Mouse (Mus musculus) thymus, adult 2 months (tissue): ENCODE measurements around the gene Chmp6.

Experiments used
- CTCF ChIP-seq: fragments of 200-500 bp; IDR thresholded peaks from 2 replicates; pipeline ENCODE4 v1.5.1; 2012; ENCODE audit warnings: mild to moderate bottlenecking, control low read depth, low read length, moderate library complexity, borderline replicate concordance; ENCODE audit not compliant: control insufficient read depth, poor library complexity, insufficient read depth; ENCODE audit errors: extremely low read depth
- POLR2A ChIP-seq: fragments of 200-500 bp; IDR thresholded peaks from 2 replicates; pipeline ENCODE4 v1.6.1; 2012; ENCODE audit warnings: mild to moderate bottlenecking, low read length, control low read depth, moderate library complexity; ENCODE audit not compliant: control insufficient read depth, poor library complexity, insufficient read depth; ENCODE audit errors: extremely low read depth

GRCm38 (mm10) chr11:119931809-119932208, 18.6 kb downstream of the Chmp6 start:
- TF ChIP-seq CTCF (no peak), POLR2A (no peak)
